8 mouse cellular contexts compared by ENCODE assay signal in genomic region chr11:75572854-75573650, GRCm38 (mm10). TPM values are rescaled to one million over a fixed set of nuclear protein-coding genes. Genes with fewer than 3 reads are reported as not detected.
DNase-seq lines count a peak whose midpoint lies in the region; ATAC-seq and TF ChIP-seq lines count a peak whose summit lies in the region.

No protein-coding gene starts in this region.

- WGBS in forebrain, embryonic 16.5 days = 4% methylated on average over 12 of the region's 12 CpGs
- 9% methylated on average over 12 of the region's 12 CpGs for WGBS in lung, embryonic 15.5 days

- in situ Hi-C loops in ES-E14 (cut with MboI; ENCODE audit: low sequenced_read_pairs in 2 of 2, unreplicated experiment in 2 of 2) = no loop called here

- H3K27me3 ChIP-seq in forebrain, embryonic 16.5 days (replicated peaks; ENCODE audit: control insufficient read depth, insufficient read depth, low read length) = no peaks in the 10 kb centered on the region
- H3K27me3 ChIP-seq in lung, embryonic 15.5 days = no peaks in the 10 kb centered on the region

- no peak overlapping the region for H3K27ac ChIP-seq in ES-E14 (ENCODE audit: insufficient read depth, low read depth, low read length, poor library complexity, severe bottlenecking)
- H3K27ac ChIP-seq in forebrain, embryonic 16.5 days (ENCODE audit: low read length) = no peak overlapping the region
- H3K27ac ChIP-seq in lung, embryonic 15.5 days = peak overlapping the region; percentile 68

- H3K9me3 ChIP-seq in ES-E14 (ENCODE audit: control insufficient read depth, insufficient read depth, low read depth, low read length) = no peaks in the 10 kb centered on the region
- H3K9me3 ChIP-seq in forebrain, embryonic 16.5 days (ENCODE audit: control insufficient read depth, low read length) = no peaks in the 10 kb centered on the region
- no peaks in the 10 kb centered on the region for H3K9me3 ChIP-seq in lung, embryonic 15.5 days

- no peak overlapping the region for H3K4me3 ChIP-seq in ES-E14 (ENCODE audit: insufficient read depth in 1 of 2, low read depth in 1 of 2, low read length in 2 of 2, poor library complexity in 1 of 2, severe bottlenecking in 1 of 2)
- H3K4me3 ChIP-seq in forebrain, embryonic 16.5 days (replicated peaks; ENCODE audit: low read length) = no peak overlapping the region
- 0 out of 2 replicates have a peak overlapping the region, but pooled peaks have one; percentile 3 for H3K4me3 ChIP-seq in lung, embryonic 15.5 days

- peaks cover 0 to 6% of the 10 kb centered on the region in 2 experiments; a peak in 2 of 4 replicates for H3K4me1 ChIP-seq in ES-E14 (ENCODE audit: control insufficient read depth in 2 of 2, insufficient read depth in 2 of 2, low read length in 2 of 2, poor library complexity in 1 of 2)
- peaks cover 14% of the 10 kb centered on the region for H3K4me1 ChIP-seq in forebrain, embryonic 16.5 days (replicated peaks; ENCODE audit: control insufficient read depth, insufficient read depth, low read length)
- peaks cover 24% of the 10 kb centered on the region for H3K4me1 ChIP-seq in lung, embryonic 15.5 days

- peak; percentile 87 for DNase-seq in ES-E14 (ENCODE audit: low read depth, low spot score)
- peak; percentile 93 for DNase-seq in cerebellum, adult 11-12 months
- peak; percentile 96 for DNase-seq in heart, postnatal 4 days
- DNase-seq in layer of hippocampus, adult 8-10 months (ENCODE audit: low spot score in 2 of 2) = peak; percentile 89 to 95
- peak; percentile 77 for DNase-seq in ovary, adult 18-20 months (ENCODE audit: low spot score)
- peak; percentile 92 for DNase-seq in thymus, postnatal 0 days (ENCODE audit: low spot score)

- no peak overlapping the region for H3K4me2 ChIP-seq in forebrain, embryonic 16.5 days (ENCODE audit: low read length)
- H3K4me2 ChIP-seq in lung, embryonic 15.5 days = peak overlapping the region; percentile 18

- H3K36me3 ChIP-seq in ES-E14 (ENCODE audit: control insufficient read depth, insufficient read depth, low read length, poor library complexity, severe bottlenecking) = peaks cover 4% of the 10 kb centered on the region; the same call in 1 of the 2 replicates
- peaks cover 13% of the 10 kb centered on the region for H3K36me3 ChIP-seq in forebrain, embryonic 16.5 days (ENCODE audit: control insufficient read depth, insufficient read depth)
- H3K36me3 ChIP-seq in lung, embryonic 15.5 days = no peaks in the 10 kb centered on the region

- no peak overlapping the region for H3K9ac ChIP-seq in ES-E14 (ENCODE audit: insufficient read depth, low read depth, low read length, poor library complexity, severe bottlenecking)
- no peak overlapping the region; the same call in 1 of the 2 replicates for H3K9ac ChIP-seq in forebrain, embryonic 16.5 days (replicated peaks; ENCODE audit: low read depth, low read length)
- H3K9ac ChIP-seq in lung, embryonic 15.5 days = no peak overlapping the region

- ATAC-seq in forebrain, embryonic 16.5 days = peak; percentile 94
- ATAC-seq in lung, embryonic 15.5 days (ENCODE audit: borderline replicate concordance, extremely low read depth, low FRiP score, low TSS enrichment) = peak; percentile 86

TF ChIP-seq in ES-E14, 5 proteins besides CTCF, POLR2A, EP300 and RAD21:
- peak; percentile 27; the same call in 1 of the 2 replicates for TF ChIP-seq ZC3H11A (IDR thresholded peaks at IDR 0.05; ENCODE audit: borderline replicate concordance, low read depth, low read length)
- TF ChIP-seq CHD2 (IDR thresholded peaks at IDR 0.05; ENCODE audit: low read depth, low read length) = no peak

RNA-seq across cellular contexts. Expression of gene Pitpna, which starts 14.8 kb away (rescaled TPM):
- 31.3 and 40.3 TPM in 2 replicates for total RNA-seq in ES-E14 (2012; rRNA removed)
- 86.1 and 90.2 TPM in 2 replicates for polyA plus RNA-seq in forebrain, embryonic 16.5 days (2015; fragmentation: Nextera tagmentation; extraction: Ambion mirVana)
- total RNA-seq in heart, postnatal 4 days (2021) = 100 to 1,000 TPM; 150 to 155 TPM
- total RNA-seq in layer of hippocampus, adult 8-10 months (2022) = 100 to 1,000 TPM; 264 to 282 (median 275) TPM
- 73.4 and 76.8 TPM in 2 replicates for polyA plus RNA-seq in lung, embryonic 15.5 days (2015; fragmentation: Nextera tagmentation; extraction: Ambion mirVana)
- polyA plus RNA-seq in thymus, postnatal 0 days (2015; fragmentation: Nextera tagmentation; extraction: Ambion mirVana) = 103 and 112 TPM in 2 replicates

RNA-seq across cellular contexts. Expression of gene Slc43a2, which starts 41.6 kb away (rescaled TPM):
- total RNA-seq in ES-E14 (2012; rRNA removed) = 24.8 and 32.5 TPM in 2 replicates
- polyA plus RNA-seq in forebrain, embryonic 16.5 days (2015; fragmentation: Nextera tagmentation; extraction: Ambion mirVana) = 12.5 and 16.4 TPM in 2 replicates
- 10 to 100 TPM in 1 of 2 experiments, 1 to 10 TPM in 1; 8.9 to 10.5 TPM for total RNA-seq in heart, postnatal 4 days (2021)
- total RNA-seq in layer of hippocampus, adult 8-10 months (2022) = 10 to 100 TPM; 42.6 to 55.5 (median 52.7) TPM
- polyA plus RNA-seq in lung, embryonic 15.5 days (2015; fragmentation: Nextera tagmentation; extraction: Ambion mirVana) = 5.6 and 6.9 TPM in 2 replicates
- polyA plus RNA-seq in thymus, postnatal 0 days (2015; fragmentation: Nextera tagmentation; extraction: Ambion mirVana) = 33.2 and 33.6 TPM in 2 replicates

RNA-seq across cellular contexts. Expression of gene Inpp5k, which starts 57.7 kb away (rescaled TPM):
- total RNA-seq in ES-E14 (2012; rRNA removed) = 12.2 and 13.8 TPM in 2 replicates
- 54.4 and 59.3 TPM in 2 replicates for polyA plus RNA-seq in forebrain, embryonic 16.5 days (2015; fragmentation: Nextera tagmentation; extraction: Ambion mirVana)
- 10 to 100 TPM; 23.4 to 26.9 TPM for total RNA-seq in heart, postnatal 4 days (2021)
- 10 to 100 TPM; 45.1 to 54.5 (median 50.2) TPM for total RNA-seq in layer of hippocampus, adult 8-10 months (2022)
- polyA plus RNA-seq in lung, embryonic 15.5 days (2015; fragmentation: Nextera tagmentation; extraction: Ambion mirVana) = 26.0 TPM in 2 replicates
- polyA plus RNA-seq in thymus, postnatal 0 days (2015; fragmentation: Nextera tagmentation; extraction: Ambion mirVana) = 56.9 and 63.9 TPM in 2 replicates

RNA-seq across cellular contexts. Expression of gene Scarf1, which starts 59.7 kb away (rescaled TPM):
- total RNA-seq in ES-E14 (2012; rRNA removed) = 3.1 and 4.3 TPM in 2 replicates
- polyA plus RNA-seq in forebrain, embryonic 16.5 days (2015; fragmentation: Nextera tagmentation; extraction: Ambion mirVana) = 3.6 and 4.2 TPM in 2 replicates
- 10 to 100 TPM; 14.5 to 15.0 TPM for total RNA-seq in heart, postnatal 4 days (2021)
- 1 to 10 TPM; 1.1 to 1.6 (median 1.4) TPM for total RNA-seq in layer of hippocampus, adult 8-10 months (2022)
- 16.2 and 16.3 TPM in 2 replicates for polyA plus RNA-seq in lung, embryonic 15.5 days (2015; fragmentation: Nextera tagmentation; extraction: Ambion mirVana)
- 2.4 and 2.7 TPM in 2 replicates for polyA plus RNA-seq in thymus, postnatal 0 days (2015; fragmentation: Nextera tagmentation; extraction: Ambion mirVana)
